ENCODE assay signal across 9 mouse cellular contexts in genomic region chr11:34010133-34010858, GRCm38 (mm10). TPM values are rescaled to one million over a fixed set of nuclear protein-coding genes. Genes with fewer than 3 reads are reported as not detected.
DNase-seq lines count a peak whose midpoint lies in the region; ATAC-seq and TF ChIP-seq lines count a peak whose summit lies in the region.
"Had no signal": no experiment of that assay in that cellular context is flagged by ENCODE, and none has a peak within 500 bp of the region (broad histone marks: within the 10 kb centered on the region; RNA-seq: fewer than 3 reads in every experiment).

No protein-coding gene starts in this region.

- H3K4me2 ChIP-seq in heart, embryonic 12.5 days = no peak overlapping the region
- H3K4me2 ChIP-seq in limb, embryonic 15.5 days = no peak overlapping the region
- no peak overlapping the region for H3K4me2 ChIP-seq in neural tube, embryonic 15.5 days
- H3K4me2 ChIP-seq: hindbrain, embryonic 14.5 days had no signal

- no peak for TF ChIP-seq CTCF in small intestine, adult 2 months (IDR thresholded peaks at IDR 0.05; ENCODE audit: extremely low read depth, insufficient read length, insufficient replicate concordance, low read depth, low read length)

- H3K9me3 ChIP-seq in heart, embryonic 12.5 days (replicated peaks) = no peaks in the 10 kb centered on the region
- no peaks in the 10 kb centered on the region for H3K9me3 ChIP-seq in limb, embryonic 15.5 days
- no peaks in the 10 kb centered on the region for H3K9me3 ChIP-seq in neural tube, embryonic 15.5 days (replicated peaks)

- WGBS in heart, embryonic 12.5 days = 63% methylated on average over 7 of the region's 7 CpGs
- 63% methylated on average over 7 of the region's 7 CpGs for WGBS in limb, embryonic 15.5 days
- WGBS in small intestine, adult 2 months = 58% methylated on average over 7 of the region's 7 CpGs
- 79% methylated on average over 7 of the region's 7 CpGs for WGBS in neural tube, embryonic 15.5 days

- ATAC-seq in heart, embryonic 12.5 days (ENCODE audit: insufficient number of reproducible peaks, low FRiP score) = peak; percentile 36; the same call in 1 of the 2 replicates
- no peak for ATAC-seq in limb, embryonic 15.5 days (ENCODE audit: insufficient number of reproducible peaks, low FRiP score, low TSS enrichment, low read depth)
- no peak for ATAC-seq in neural tube, embryonic 15.5 days (ENCODE audit: low FRiP score)

- H3K9ac ChIP-seq in heart, embryonic 12.5 days = no peak overlapping the region
- no peak overlapping the region for H3K9ac ChIP-seq in limb, embryonic 15.5 days
- H3K9ac ChIP-seq in neural tube, embryonic 15.5 days (replicated peaks) = no peak overlapping the region
- H3K9ac ChIP-seq: hindbrain, embryonic 14.5 days had no signal

- H3K4me3 ChIP-seq in heart, embryonic 12.5 days = no peak overlapping the region
- H3K4me3 ChIP-seq in limb, embryonic 15.5 days = no peak overlapping the region
- H3K4me3 ChIP-seq in small intestine, adult 2 months (ENCODE audit: low read depth, low read length) = no peak overlapping the region
- H3K4me3 ChIP-seq in neural tube, embryonic 15.5 days (replicated peaks) = no peak overlapping the region

- DNase-seq in heart, postnatal 14 days = no peak
- peak; percentile 74 for DNase-seq in T-cell, adult 2 months (ENCODE audit: low spot score)
- no peak for DNase-seq in layer of hippocampus, adult 9-10 months (ENCODE audit: low spot score)
- DNase-seq in urinary bladder, postnatal 10 days (ENCODE audit: low spot score) = no peak

- H3K27me3 ChIP-seq in heart, embryonic 12.5 days (replicated peaks) = no peaks in the 10 kb centered on the region; the same call in 1 of the 2 replicates
- H3K27me3 ChIP-seq in limb, embryonic 15.5 days = no peaks in the 10 kb centered on the region
- H3K27me3 ChIP-seq in small intestine, adult 2 months (ENCODE audit: control insufficient read depth, insufficient read depth, low read length) = no peaks in the 10 kb centered on the region
- H3K27me3 ChIP-seq in neural tube, embryonic 15.5 days (replicated peaks) = no peaks in the 10 kb centered on the region

- intact Hi-C loops in heart, postnatal 14 days (cut with DNase I) = no loop called here

- H3K36me3 ChIP-seq in heart, embryonic 12.5 days = no peaks in the 10 kb centered on the region
- H3K36me3 ChIP-seq in limb, embryonic 15.5 days = no peaks in the 10 kb centered on the region
- H3K36me3 ChIP-seq in small intestine, adult 2 months (ENCODE audit: control insufficient read depth, insufficient read depth, low read length) = no peaks in the 10 kb centered on the region
- H3K36me3 ChIP-seq in neural tube, embryonic 15.5 days = no peaks in the 10 kb centered on the region

- peaks cover 5% of the 10 kb centered on the region; the same call in 1 of the 2 replicates for H3K4me1 ChIP-seq in heart, embryonic 12.5 days (replicated peaks)
- H3K4me1 ChIP-seq in limb, embryonic 15.5 days = peaks cover 13% of the 10 kb centered on the region
- H3K4me1 ChIP-seq in small intestine, adult 2 months (ENCODE audit: control insufficient read depth, insufficient read depth, insufficient read length, low read length) = 0 out of 2 replicates have a peak, but pooled peaks cover 5% of the 10 kb centered on the region
- no peaks in the 10 kb centered on the region for H3K4me1 ChIP-seq in neural tube, embryonic 15.5 days

- no peak overlapping the region for H3K27ac ChIP-seq in heart, embryonic 12.5 days (ENCODE audit: poor library complexity, severe bottlenecking)
- peak overlapping the region; percentile 50; the same call in 1 of the 2 replicates for H3K27ac ChIP-seq in limb, embryonic 15.5 days
- peak overlapping the region; percentile 57 for H3K27ac ChIP-seq in small intestine, adult 2 months (ENCODE audit: insufficient read depth, low read depth, low read length)
- no peak overlapping the region for H3K27ac ChIP-seq in neural tube, embryonic 15.5 days (replicated peaks)
- H3K27ac ChIP-seq: hindbrain, embryonic 14.5 days had no signal

- no peak for TF ChIP-seq POLR2A in small intestine, adult 2 months (IDR thresholded peaks at IDR 0.05; ENCODE audit: low read depth, low read length)

RNA-seq across cellular contexts. Expression of gene Kcnip1, which starts 17.3 kb away (rescaled TPM):
- polyA plus RNA-seq in heart, embryonic 12.5 days (2016; fragmentation: Nextera tagmentation; extraction: Ambion mirVana) = 0.24 and 0.54 TPM in 2 replicates
- total RNA-seq in heart, postnatal 14 days (2021) = not detected
- polyA plus RNA-seq in limb, embryonic 15.5 days (2015; fragmentation: Nextera tagmentation; extraction: Ambion mirVana) = 3.4 and 4.3 TPM in 2 replicates
- 0.08 and 0.33 TPM in 2 replicates for polyA plus RNA-seq in small intestine, adult 2 months (2012; rRNA removed)
- polyA plus RNA-seq in neural tube, embryonic 15.5 days (2015; fragmentation: Nextera tagmentation; extraction: Ambion mirVana) = 129 and 147 TPM in 2 replicates

RNA-seq across cellular contexts. Expression of gene Lcp2, which starts 36.4 kb away (rescaled TPM):
- 1.3 TPM in 2 replicates for polyA plus RNA-seq in heart, embryonic 12.5 days (2016; fragmentation: Nextera tagmentation; extraction: Ambion mirVana)
- total RNA-seq in heart, postnatal 14 days (2021) = 1 to 10 TPM; 3.0 to 4.9 TPM
- 7.2 and 7.4 TPM in 2 replicates for polyA plus RNA-seq in limb, embryonic 15.5 days (2015; fragmentation: Nextera tagmentation; extraction: Ambion mirVana)
- 2.7 and 4.0 TPM in 2 replicates for polyA plus RNA-seq in small intestine, adult 2 months (2012; rRNA removed)
- polyA plus RNA-seq in neural tube, embryonic 15.5 days (2015; fragmentation: Nextera tagmentation; extraction: Ambion mirVana) = 2.0 and 7.3 TPM in 2 replicates

RNA-seq across cellular contexts. Expression of gene Kcnmb1, which starts 47.5 kb away (rescaled TPM):
- polyA plus RNA-seq in heart, embryonic 12.5 days (2016; fragmentation: Nextera tagmentation; extraction: Ambion mirVana) = 4.6 and 4.7 TPM in 2 replicates
- 1 to 10 TPM in 1 of 2 experiments, under 1 TPM in 1; 0.80 to 1.1 TPM for total RNA-seq in heart, postnatal 14 days (2021)
- polyA plus RNA-seq in limb, embryonic 15.5 days (2015; fragmentation: Nextera tagmentation; extraction: Ambion mirVana) = 0.17 and 0.19 TPM in 2 replicates
- 2.0 and 2.1 TPM in 2 replicates for polyA plus RNA-seq in small intestine, adult 2 months (2012; rRNA removed)
- polyA plus RNA-seq in neural tube, embryonic 15.5 days (2015; fragmentation: Nextera tagmentation; extraction: Ambion mirVana) = 0.36 and 0.45 TPM in 2 replicates

Comparison
In these comparisons a context has a peak if more than half of its experiments do, and no peak if none do; other contexts are left out.
1. H3K27ac ChIP-seq: peak in limb, embryonic 15.5 days (single experiment) and small intestine, adult 2 months (single experiment); none in heart, embryonic 12.5 days (single experiment) and neural tube, embryonic 15.5 days (single experiment).
2. RNA of gene Kcnip1, which starts 17.3 kb away (polyA plus RNA-seq): 129 to 147 TPM in neural tube, embryonic 15.5 days; 3.4 to 4.3 TPM in limb, embryonic 15.5 days, 0.24 to 0.54 TPM in heart, embryonic 12.5 days and 0.08 to 0.33 TPM in small intestine, adult 2 months; every median in the first group is over 10 times any median in the second.